13 mouse cellular contexts compared by ENCODE assay signal in genomic region chr1:127904774-127905385, GRCm38 (mm10). TPM values are rescaled to one million over a fixed set of nuclear protein-coding genes. Genes with fewer than 3 reads are reported as not detected.
A peak's percentile ranks its signal among the peaks of the same experiment; 100 is the strongest.
DNase-seq lines count a peak whose midpoint lies in the region; ATAC-seq and TF ChIP-seq lines count a peak whose summit lies in the region.
"Had no signal": no experiment of that assay in that cellular context is flagged by ENCODE, and none has a peak within 500 bp of the region (broad histone marks: within the 10 kb centered on the region; RNA-seq: fewer than 3 reads in every experiment).

No protein-coding gene starts in this region.

- TF ChIP-seq POLR2A in heart, adult 2 months (IDR thresholded peaks at IDR 0.05; ENCODE audit: insufficient read depth, low read depth, low read length) = no peak

- 24% methylated on average over 2 of the region's 2 CpGs for WGBS in midbrain, embryonic 10.5 days
- 10% methylated on average over 2 of the region's 2 CpGs for WGBS in midbrain, embryonic 15.5 days
- 78% methylated on average over 2 of the region's 2 CpGs for WGBS in kidney, embryonic 16.5 days
- WGBS in midbrain, postnatal 0 days = 16% methylated on average over 2 of the region's 2 CpGs
- WGBS in heart, adult 2 months = 92% methylated on average over 2 of the region's 2 CpGs

- H3K9me3 ChIP-seq in midbrain, embryonic 10.5 days (replicated peaks) = no peaks in the 10 kb centered on the region
- no peaks in the 10 kb centered on the region for H3K9me3 ChIP-seq in midbrain, embryonic 15.5 days
- no peaks in the 10 kb centered on the region for H3K9me3 ChIP-seq in kidney, embryonic 16.5 days (ENCODE audit: low read length)
- H3K9me3 ChIP-seq in midbrain, postnatal 0 days (ENCODE audit: low read length) = no peaks in the 10 kb centered on the region

- no peak overlapping the region for H3K4me2 ChIP-seq in midbrain, embryonic 15.5 days
- no peak overlapping the region for H3K4me2 ChIP-seq in kidney, embryonic 16.5 days (replicated peaks; ENCODE audit: low read depth, low read length)
- H3K4me2 ChIP-seq in midbrain, postnatal 0 days (ENCODE audit: low read depth, low read length, poor library complexity, severe bottlenecking) = no peak overlapping the region

- no peaks in the 10 kb centered on the region for H3K79me2 ChIP-seq in heart, adult 2 months (replicated peaks; ENCODE audit: control insufficient read depth, insufficient read depth, low read length)

- TF ChIP-seq CTCF in midbrain, postnatal 0 days (IDR thresholded peaks at IDR 0.05) = no peak
- no peak for TF ChIP-seq CTCF in left cerebral cortex, adult 2 months (IDR thresholded peaks at IDR 0.05)
- TF ChIP-seq CTCF in heart, adult 2 months (IDR thresholded peaks at IDR 0.05) = no peak

- H3K27me3 ChIP-seq in midbrain, embryonic 10.5 days (ENCODE audit: low read depth, poor library complexity, severe bottlenecking) = no peaks in the 10 kb centered on the region
- H3K27me3 ChIP-seq in midbrain, embryonic 15.5 days (replicated peaks) = no peaks in the 10 kb centered on the region
- H3K27me3 ChIP-seq in kidney, embryonic 16.5 days (ENCODE audit: insufficient read depth, low read length) = no peaks in the 10 kb centered on the region
- H3K27me3 ChIP-seq in midbrain, postnatal 0 days (ENCODE audit: insufficient read depth, low read length) = no peaks in the 10 kb centered on the region
- no peaks in the 10 kb centered on the region for H3K27me3 ChIP-seq in heart, adult 2 months (ENCODE audit: control insufficient read depth, insufficient read depth, low read length)
- H3K27me3 ChIP-seq: CH12.LX had no signal

- no peak overlapping the region for H3K4me3 ChIP-seq in midbrain, embryonic 10.5 days
- H3K4me3 ChIP-seq in midbrain, embryonic 15.5 days = no peak overlapping the region
- H3K4me3 ChIP-seq in kidney, embryonic 16.5 days (ENCODE audit: low read length) = no peak overlapping the region
- no peak overlapping the region for H3K4me3 ChIP-seq in midbrain, postnatal 0 days (ENCODE audit: low read depth, low read length)
- no peak overlapping the region for H3K4me3 ChIP-seq in left cerebral cortex, adult 2 months
- H3K4me3 ChIP-seq in heart, adult 2 months = no peak overlapping the region

- intact Hi-C loops in left cerebral cortex, adult 2 months (cut with DNase I) = no loop called here
- intact Hi-C loops in heart, adult 2 months (cut with DNase I) = no loop called here

- no peak for ATAC-seq in midbrain, embryonic 15.5 days (replicated peaks)
- peak; percentile 83; the same call in 1 of the 2 replicates for ATAC-seq in kidney, embryonic 16.5 days (ENCODE audit: low FRiP score, low TSS enrichment)
- no peak for ATAC-seq in midbrain, postnatal 0 days (ENCODE audit: low FRiP score)

- peak overlapping the region; percentile 63 for H3K27ac ChIP-seq in midbrain, embryonic 10.5 days (replicated peaks)
- no peak overlapping the region for H3K27ac ChIP-seq in midbrain, embryonic 15.5 days
- no peak overlapping the region for H3K27ac ChIP-seq in kidney, embryonic 16.5 days (ENCODE audit: low read length)
- H3K27ac ChIP-seq in midbrain, postnatal 0 days (ENCODE audit: low read depth, low read length) = no peak overlapping the region
- no peak overlapping the region for H3K27ac ChIP-seq in left cerebral cortex, adult 2 months
- no peak overlapping the region for H3K27ac ChIP-seq in heart, adult 2 months

- no peak for TF ChIP-seq EP300 in heart, adult 2 months (IDR thresholded peaks at IDR 0.05; ENCODE audit: insufficient read depth, low read depth, low read length)

- peaks cover 13% of the 10 kb centered on the region for H3K4me1 ChIP-seq in midbrain, embryonic 10.5 days
- 0 out of 2 replicates have a peak, but pooled peaks cover 4% of the 10 kb centered on the region for H3K4me1 ChIP-seq in midbrain, embryonic 15.5 days
- no peaks in the 10 kb centered on the region for H3K4me1 ChIP-seq in kidney, embryonic 16.5 days (ENCODE audit: insufficient read depth, low read length)
- H3K4me1 ChIP-seq in midbrain, postnatal 0 days (ENCODE audit: insufficient read depth, low read length) = no peaks in the 10 kb centered on the region
- no peaks in the 10 kb centered on the region for H3K4me1 ChIP-seq in heart, adult 2 months (ENCODE audit: control insufficient read depth, insufficient read depth, low read length)

- no peak overlapping the region for H3K9ac ChIP-seq in midbrain, embryonic 15.5 days
- no peak overlapping the region for H3K9ac ChIP-seq in kidney, embryonic 16.5 days (replicated peaks; ENCODE audit: low read length)
- no peak overlapping the region for H3K9ac ChIP-seq in midbrain, postnatal 0 days (replicated peaks; ENCODE audit: low read length, poor library complexity, severe bottlenecking)
- no peak overlapping the region for H3K9ac ChIP-seq in heart, adult 2 months (ENCODE audit: low read depth, low read length)

- DNase-seq in midbrain, embryonic 10.5 days (ENCODE audit: low spot score) = peak; percentile 40
- DNase-seq in embryo, embryonic 10 days (ENCODE audit: low spot score) = peak; percentile 12
- peak; percentile 2 for DNase-seq in midbrain, postnatal 0 days (ENCODE audit: low spot score)
- no peak for DNase-seq in testis, postnatal 10 days (ENCODE audit: low spot score)
- DNase-seq in left cerebral cortex, adult 2 months (ENCODE audit: extremely low spot score in 1 of 2, low spot score in 2 of 2) = no peak
- DNase-seq in heart, adult 2 months = no peak
- DNase-seq: gastrocnemius, postnatal 10 days; liver; lung, postnatal 36 days had no signal

- H3K36me3 ChIP-seq in midbrain, embryonic 10.5 days = peaks cover 28% of the 10 kb centered on the region
- peaks cover 5% of the 10 kb centered on the region; the same call in 1 of the 2 replicates for H3K36me3 ChIP-seq in midbrain, embryonic 15.5 days (replicated peaks)
- H3K36me3 ChIP-seq in kidney, embryonic 16.5 days (ENCODE audit: insufficient read depth, low read length) = no peaks in the 10 kb centered on the region
- H3K36me3 ChIP-seq in midbrain, postnatal 0 days (ENCODE audit: insufficient read depth, low read length) = 0 out of 2 replicates have a peak, but pooled peaks cover 3% of the 10 kb centered on the region
- peaks cover 2% of the 10 kb centered on the region for H3K36me3 ChIP-seq in heart, adult 2 months (ENCODE audit: control insufficient read depth, insufficient read depth, low read length)

RNA-seq across cellular contexts. Expression of gene Rab3gap1, which starts 36.3 kb away (rescaled TPM):
- 15.8 and 18.4 TPM in 2 replicates for polyA plus RNA-seq in midbrain, embryonic 10.5 days (2016; fragmentation: Nextera tagmentation; extraction: Ambion mirVana)
- 21.3 and 24.4 TPM in 2 replicates for polyA plus RNA-seq in midbrain, embryonic 15.5 days (2015; fragmentation: Nextera tagmentation; extraction: Ambion mirVana)
- 25.1 and 25.4 TPM in 2 replicates for polyA plus RNA-seq in kidney, embryonic 16.5 days (2015; fragmentation: Nextera tagmentation; extraction: Ambion mirVana)
- total RNA-seq in midbrain, postnatal 0 days (2014; rRNA removed) = 29.5 and 34.9 TPM in 2 replicates
- polyA plus RNA-seq in midbrain, postnatal 0 days (2015; fragmentation: Nextera tagmentation; extraction: Ambion mirVana) = 16.7 and 17.3 TPM in 2 replicates
- 10 to 100 TPM; 75.8 to 83.6 TPM for total RNA-seq in left cerebral cortex, adult 2 months (2021)
- total RNA-seq in heart, adult 2 months (2021) = 10 to 100 TPM; 34.1 to 36.2 TPM
- 11.4 and 19.4 TPM in 2 replicates for polyA plus RNA-seq in heart, adult 2 months (2012; rRNA removed)

RNA-seq across cellular contexts. Expression of gene Map3k19, which starts 50.0 kb away (rescaled TPM):
- polyA plus RNA-seq in midbrain, embryonic 10.5 days (2016; fragmentation: Nextera tagmentation; extraction: Ambion mirVana) = 0.11 and 0.12 TPM in 2 replicates
- 0.58 and 0.95 TPM in 2 replicates for polyA plus RNA-seq in midbrain, embryonic 15.5 days (2015; fragmentation: Nextera tagmentation; extraction: Ambion mirVana)
- polyA plus RNA-seq in kidney, embryonic 16.5 days (2015; fragmentation: Nextera tagmentation; extraction: Ambion mirVana) = 0.09 TPM in 1 of 2 replicates, not detected in the other
- 2.0 and 3.9 TPM in 2 replicates for total RNA-seq in midbrain, postnatal 0 days (2014; rRNA removed)
- polyA plus RNA-seq in midbrain, postnatal 0 days (2015; fragmentation: Nextera tagmentation; extraction: Ambion mirVana) = 0.74 and 0.98 TPM in 2 replicates
- 10 to 100 TPM in 1 of 2 experiments, 1 to 10 TPM in 1; 7.7 to 10.2 TPM for total RNA-seq in left cerebral cortex, adult 2 months (2021)
- under 1 TPM in 1 of 2 experiments, not detected in 1; 0.10 TPM for total RNA-seq in heart, adult 2 months (2021)
- 0.09 and 0.41 TPM in 2 replicates for polyA plus RNA-seq in heart, adult 2 months (2012; rRNA removed)
- polyA plus RNA-seq: heart, postnatal 0 days had no signal

Comparison
In these comparisons a context has a peak if more than half of its experiments do, and no peak if none do; other contexts are left out.
1. DNase-seq: peak in midbrain, embryonic 10.5 days (single experiment), embryo, embryonic 10 days (single experiment) and midbrain, postnatal 0 days (single experiment); none in testis, postnatal 10 days (single experiment), left cerebral cortex, adult 2 months (0 of 2) and heart, adult 2 months (0 of 2).